Mouse (Mus musculus): ENCODE measurements around the gene Pcbp3. TPM values are rescaled to one million over a fixed set of nuclear protein-coding genes. Genes with fewer than 3 reads are reported as not detected.

The Pcbp3 gene
- polyA plus RNA-seq, 1 experiment from 2014 or later: 27.3 TPM

DNA sequence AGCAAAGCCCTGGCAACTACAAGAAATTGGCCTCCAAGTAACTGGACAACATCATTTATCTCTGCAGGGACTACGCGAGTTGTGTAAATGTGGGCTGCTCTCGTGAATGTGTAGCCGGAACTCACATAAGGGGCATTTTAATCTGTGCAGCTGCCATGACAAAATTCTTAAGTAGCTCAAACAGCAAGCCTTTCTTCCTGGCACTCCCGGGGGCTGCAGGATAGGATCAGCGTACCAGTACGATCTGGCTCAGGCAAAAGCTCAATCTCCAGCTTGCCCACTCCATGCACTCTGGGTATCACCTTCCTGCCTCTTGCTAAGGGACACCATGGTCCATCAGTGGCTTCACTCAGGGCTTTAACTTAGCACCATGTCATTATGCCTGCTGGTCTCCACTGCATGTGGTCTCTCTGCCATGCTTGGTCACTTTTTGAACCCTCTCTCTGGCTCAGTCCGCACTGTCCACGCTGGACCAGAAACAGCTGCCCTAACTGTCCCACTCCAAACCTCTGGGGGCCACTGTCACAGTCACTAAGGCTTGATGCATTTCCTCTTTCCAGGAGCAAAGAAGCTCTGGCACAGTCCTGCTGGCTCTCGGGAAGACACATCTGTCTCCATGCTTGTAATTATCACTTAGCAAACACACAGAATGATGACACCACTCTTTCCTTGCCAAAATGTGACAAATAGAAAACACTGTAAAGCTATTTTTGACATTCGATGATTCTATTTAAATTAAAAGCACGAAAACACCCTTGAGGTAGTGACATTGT lies 102.1 kb downstream of the Pcbp3 start:
- H3K4me3 ChIP-seq (ENCODE audit: low read depth, low read length): no peak overlapping the region
- no peak overlapping the region for H3K9ac ChIP-seq (replicated peaks; ENCODE audit: low read depth, low read length)
- no peaks in the 10 kb centered on the region for H3K27me3 ChIP-seq (ENCODE audit: control insufficient read depth, insufficient read depth, low read length)
- no peaks in the 10 kb centered on the region for H3K36me3 ChIP-seq (ENCODE audit: control insufficient read depth, insufficient read depth, low read length)
- 0 out of 2 replicates have a peak, but pooled peaks cover 3% of the 10 kb centered on the region for H3K4me1 ChIP-seq (ENCODE audit: control insufficient read depth, insufficient read depth, low read length)
- H3K27ac ChIP-seq (ENCODE audit: low read length): no peak overlapping the region
- no peak for ATAC-seq (ENCODE audit: insufficient number of reproducible peaks, insufficient read depth, low FRiP score, low read depth)
- 77% methylated on average over 12 of the region's 12 CpGs for WGBS
- no peak overlapping the region for H3K4me2 ChIP-seq (replicated peaks; ENCODE audit: low read depth, low read length)
- no peaks in the 10 kb centered on the region for H3K9me3 ChIP-seq (ENCODE audit: control insufficient read depth, low read depth, low read length)

DNA sequence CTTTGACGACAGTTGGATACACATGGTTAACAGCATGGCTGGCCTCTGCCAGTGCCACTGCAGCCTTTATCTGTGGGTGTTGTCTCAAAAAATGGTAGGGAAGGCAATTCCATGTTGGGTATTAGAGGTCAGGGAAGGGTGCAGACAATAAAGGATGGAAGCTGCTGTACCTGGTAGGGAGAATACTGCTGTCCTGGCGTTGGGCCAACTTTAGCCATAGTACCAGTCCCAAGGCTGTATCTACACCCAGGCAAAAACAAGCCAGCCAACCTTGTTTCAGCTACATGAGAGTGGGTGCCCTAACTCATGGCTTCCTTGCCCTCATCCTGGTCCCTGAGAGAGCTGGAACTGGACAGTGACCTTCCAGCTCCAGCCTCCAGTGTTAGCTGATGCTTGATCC lies 103.8 kb downstream of the Pcbp3 start:
- no peak for ATAC-seq (ENCODE audit: insufficient number of reproducible peaks, insufficient read depth, low FRiP score, low read depth)
- Histone ChIP-seq H3K4me2 (replicated peaks; ENCODE audit: low read depth, low read length) (no peak overlapping the region), H3K36me3 (ENCODE audit: control insufficient read depth, insufficient read depth, low read length) (no peaks in the 10 kb centered on the region), H3K27me3 (ENCODE audit: control insufficient read depth, insufficient read depth, low read length) (no peaks in the 10 kb centered on the region), H3K9ac (replicated peaks; ENCODE audit: low read depth, low read length) (no peak overlapping the region), H3K4me3 (ENCODE audit: low read depth, low read length) (no peak overlapping the region), H3K27ac (ENCODE audit: low read length) (no peak overlapping the region), H3K9me3 (ENCODE audit: control insufficient read depth, low read depth, low read length) (no peaks in the 10 kb centered on the region), H3K4me1 (ENCODE audit: control insufficient read depth, insufficient read depth, low read length) (0 out of 2 replicates have a peak, but pooled peaks cover 3% of the 10 kb centered on the region)
- 97% methylated on average over 2 of the region's 2 CpGs for WGBS

DNA sequence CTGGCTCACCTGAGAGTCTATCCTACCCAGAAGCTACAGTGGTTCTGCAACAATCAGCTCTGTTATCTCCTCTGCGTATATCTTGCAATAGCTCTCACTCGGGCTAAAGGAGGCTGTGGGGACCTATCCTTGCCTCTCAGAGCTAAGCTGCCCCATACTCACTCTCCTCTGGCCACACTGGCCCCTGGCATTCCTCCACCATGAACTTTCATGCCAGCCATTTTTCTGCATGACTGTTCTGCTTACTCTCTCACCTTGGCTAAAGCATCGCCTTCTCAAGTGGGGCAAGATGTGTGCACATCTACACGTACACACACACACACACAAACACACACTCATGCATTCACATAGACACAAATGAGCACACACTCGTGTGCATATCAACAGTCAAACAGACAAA lies 115.2 kb downstream of the Pcbp3 start:
- no peak overlapping the region for H3K4me2 ChIP-seq (replicated peaks; ENCODE audit: low read depth, low read length)
- no peaks in the 10 kb centered on the region for H3K27me3 ChIP-seq (ENCODE audit: control insufficient read depth, insufficient read depth, low read length)
- no peak overlapping the region for H3K27ac ChIP-seq (ENCODE audit: low read length)
- WGBS: 83% methylated on average over 5 of the region's 5 CpGs
- H3K4me1 ChIP-seq (ENCODE audit: control insufficient read depth, insufficient read depth, low read length): no peaks in the 10 kb centered on the region
- no peak for ATAC-seq (ENCODE audit: insufficient number of reproducible peaks, insufficient read depth, low FRiP score, low read depth)
- no peak overlapping the region for H3K9ac ChIP-seq (replicated peaks; ENCODE audit: low read depth, low read length)
- H3K4me3 ChIP-seq (ENCODE audit: low read depth, low read length): no peak overlapping the region
- no peaks in the 10 kb centered on the region for H3K36me3 ChIP-seq (ENCODE audit: control insufficient read depth, insufficient read depth, low read length)
- no peaks in the 10 kb centered on the region for H3K9me3 ChIP-seq (ENCODE audit: control insufficient read depth, low read depth, low read length)

DNA sequence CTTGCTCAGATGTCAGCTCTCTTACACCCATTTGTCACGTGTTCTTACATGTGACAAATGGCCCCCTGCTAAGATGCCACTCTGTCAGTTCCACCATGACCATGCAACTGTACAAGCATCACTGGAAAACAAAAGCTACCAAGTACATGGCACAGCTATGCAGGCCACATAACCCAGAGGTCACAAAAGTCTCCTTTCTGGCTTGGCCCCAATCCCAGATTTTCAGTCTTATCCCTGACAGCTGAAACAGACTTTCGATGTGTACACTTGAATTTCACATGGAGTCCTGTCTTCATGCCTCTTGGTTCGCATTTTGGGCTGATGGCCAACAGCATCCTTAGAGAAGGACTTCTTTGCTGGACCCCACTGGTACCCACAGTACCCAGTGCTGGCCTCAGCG lies 116.8 kb downstream of the Pcbp3 start:
- no peak for ATAC-seq (ENCODE audit: insufficient number of reproducible peaks, insufficient read depth, low FRiP score, low read depth)
- Histone ChIP-seq H3K4me1 (ENCODE audit: control insufficient read depth, insufficient read depth, low read length) (no peaks in the 10 kb centered on the region), H3K9me3 (ENCODE audit: control insufficient read depth, low read depth, low read length) (no peaks in the 10 kb centered on the region), H3K27ac (ENCODE audit: low read length) (no peak overlapping the region), H3K27me3 (ENCODE audit: control insufficient read depth, insufficient read depth, low read length) (no peaks in the 10 kb centered on the region), H3K4me3 (ENCODE audit: low read depth, low read length) (no peak overlapping the region), H3K4me2 (replicated peaks; ENCODE audit: low read depth, low read length) (no peak overlapping the region), H3K9ac (replicated peaks; ENCODE audit: low read depth, low read length) (no peak overlapping the region), H3K36me3 (ENCODE audit: control insufficient read depth, insufficient read depth, low read length) (no peaks in the 10 kb centered on the region)
- WGBS: 83% methylated on average over 4 of the region's 4 CpGs

DNA sequence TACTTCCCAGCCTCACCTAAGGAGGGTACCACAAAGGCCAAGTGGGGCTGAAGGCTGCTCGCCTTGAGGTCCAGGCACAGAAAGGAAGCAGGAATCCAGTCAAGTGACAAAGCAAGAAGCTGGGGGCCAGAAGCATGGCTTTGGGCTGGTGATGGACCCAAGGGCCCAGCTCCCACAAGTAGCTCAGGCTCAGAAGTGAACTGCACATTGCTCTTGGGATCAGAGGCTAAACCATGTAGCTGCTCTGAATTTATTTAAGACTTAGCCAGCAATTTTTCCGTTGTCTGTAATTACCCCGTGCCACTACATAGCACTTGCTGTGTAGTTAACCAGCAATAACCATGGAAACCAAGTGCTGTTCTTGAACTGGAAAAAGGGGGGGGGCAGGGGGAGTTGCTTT lies 117.3 kb downstream of the Pcbp3 start:
- Histone ChIP-seq H3K9ac (replicated peaks; ENCODE audit: low read depth, low read length) (no peak overlapping the region), H3K9me3 (ENCODE audit: control insufficient read depth, low read depth, low read length) (no peaks in the 10 kb centered on the region), H3K4me1 (ENCODE audit: control insufficient read depth, insufficient read depth, low read length) (no peaks in the 10 kb centered on the region), H3K27ac (ENCODE audit: low read length) (no peak overlapping the region), H3K4me2 (replicated peaks; ENCODE audit: low read depth, low read length) (no peak overlapping the region), H3K4me3 (ENCODE audit: low read depth, low read length) (no peak overlapping the region), H3K36me3 (ENCODE audit: control insufficient read depth, insufficient read depth, low read length) (no peaks in the 10 kb centered on the region), H3K27me3 (ENCODE audit: control insufficient read depth, insufficient read depth, low read length) (no peaks in the 10 kb centered on the region)
- 73% methylated on average over 3 of the region's 3 CpGs for WGBS
- ATAC-seq (ENCODE audit: insufficient number of reproducible peaks, insufficient read depth, low FRiP score, low read depth): no peak

DNA sequence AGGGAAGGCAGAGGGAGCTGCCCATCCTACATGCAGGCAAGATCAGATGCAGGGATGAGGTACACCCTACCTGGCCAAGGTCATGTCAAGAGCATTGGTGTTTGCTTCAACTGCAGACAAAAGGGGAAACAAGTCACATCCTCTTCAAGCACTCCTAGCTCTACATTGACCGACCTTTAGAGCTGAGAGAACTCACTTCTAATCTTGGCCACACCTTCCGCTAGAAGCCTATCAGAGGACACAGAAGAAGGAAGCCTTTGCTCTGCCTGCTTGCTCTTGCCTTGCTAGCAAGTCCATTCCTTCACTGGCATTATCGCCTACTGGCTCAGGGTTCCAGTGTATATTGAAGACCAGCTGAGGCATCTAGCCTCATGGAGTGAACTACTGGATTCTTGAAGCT lies 119.6 kb downstream of the Pcbp3 start:
- Histone ChIP-seq H3K27me3 (ENCODE audit: control insufficient read depth, insufficient read depth, low read length) (no peaks in the 10 kb centered on the region), H3K4me1 (ENCODE audit: control insufficient read depth, insufficient read depth, low read length) (no peaks in the 10 kb centered on the region), H3K4me3 (ENCODE audit: low read depth, low read length) (no peak overlapping the region), H3K36me3 (ENCODE audit: control insufficient read depth, insufficient read depth, low read length) (no peaks in the 10 kb centered on the region), H3K4me2 (replicated peaks; ENCODE audit: low read depth, low read length) (no peak overlapping the region), H3K9me3 (ENCODE audit: control insufficient read depth, low read depth, low read length) (no peaks in the 10 kb centered on the region), H3K27ac (ENCODE audit: low read length) (no peak overlapping the region), H3K9ac (replicated peaks; ENCODE audit: low read depth, low read length) (no peak overlapping the region)
- ATAC-seq (ENCODE audit: insufficient number of reproducible peaks, insufficient read depth, low FRiP score, low read depth): no peak
- 90% methylated on average over 3 of the region's 3 CpGs for WGBS

DNA sequence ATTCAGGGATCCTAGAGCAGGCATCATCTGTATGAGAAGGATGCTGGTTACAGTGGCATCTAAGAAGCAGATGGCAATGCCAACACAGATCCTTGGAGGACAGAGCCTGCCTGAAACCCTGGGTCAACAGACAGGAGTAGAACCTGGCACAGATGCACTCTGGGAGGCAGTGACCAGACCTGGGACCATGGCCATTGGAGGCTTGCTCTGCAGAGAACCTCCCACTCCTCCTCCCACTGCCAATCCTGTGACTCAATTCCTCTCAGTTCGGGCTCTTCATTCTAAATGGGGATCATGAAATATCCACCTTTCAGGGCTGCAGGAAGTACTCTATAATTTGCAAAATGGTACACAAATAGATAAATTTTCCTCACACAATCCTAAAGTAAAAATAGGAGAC lies 120.5 kb downstream of the Pcbp3 start:
- Histone ChIP-seq H3K9me3 (ENCODE audit: control insufficient read depth, low read depth, low read length) (no peaks in the 10 kb centered on the region), H3K4me1 (ENCODE audit: control insufficient read depth, insufficient read depth, low read length) (no peaks in the 10 kb centered on the region), H3K4me3 (ENCODE audit: low read depth, low read length) (no peak overlapping the region), H3K9ac (replicated peaks; ENCODE audit: low read depth, low read length) (no peak overlapping the region), H3K36me3 (ENCODE audit: control insufficient read depth, insufficient read depth, low read length) (no peaks in the 10 kb centered on the region), H3K4me2 (replicated peaks; ENCODE audit: low read depth, low read length) (no peak overlapping the region), H3K27ac (ENCODE audit: low read length) (no peak overlapping the region), H3K27me3 (ENCODE audit: control insufficient read depth, insufficient read depth, low read length) (no peaks in the 10 kb centered on the region)
- 81% methylated on average over 1 of the region's 1 CpGs for WGBS
- no peak for ATAC-seq (ENCODE audit: insufficient number of reproducible peaks, insufficient read depth, low FRiP score, low read depth)

DNA sequence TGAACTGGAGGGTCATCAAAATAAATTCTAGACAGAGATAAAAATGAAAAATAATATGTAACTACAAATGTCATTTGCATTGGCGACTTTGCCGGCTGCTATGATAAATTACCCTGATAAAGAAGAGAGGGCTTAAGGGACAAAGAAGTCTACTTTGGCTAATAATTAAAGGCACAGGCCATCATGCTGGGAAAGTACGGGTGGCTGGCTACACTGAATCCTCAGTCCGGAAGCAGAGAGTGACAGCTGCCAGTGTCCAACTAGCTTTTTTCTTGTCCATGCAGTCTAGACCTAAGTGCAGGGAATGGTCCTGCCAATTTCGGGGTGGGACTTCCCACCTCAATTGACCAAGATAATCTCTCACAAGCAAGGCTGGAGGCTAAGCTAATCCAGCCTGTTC lies 121.1 kb downstream of the Pcbp3 start:
- no peaks in the 10 kb centered on the region for H3K27me3 ChIP-seq (ENCODE audit: control insufficient read depth, insufficient read depth, low read length)
- ATAC-seq (ENCODE audit: insufficient number of reproducible peaks, insufficient read depth, low FRiP score, low read depth): no peak
- H3K36me3 ChIP-seq (ENCODE audit: control insufficient read depth, insufficient read depth, low read length): no peaks in the 10 kb centered on the region
- H3K4me2 ChIP-seq (replicated peaks; ENCODE audit: low read depth, low read length): no peak overlapping the region
- WGBS: 64% methylated on average over 5 of the region's 5 CpGs
- no peaks in the 10 kb centered on the region for H3K4me1 ChIP-seq (ENCODE audit: control insufficient read depth, insufficient read depth, low read length)
- H3K9ac ChIP-seq (replicated peaks; ENCODE audit: low read depth, low read length): no peak overlapping the region
- no peak overlapping the region for H3K27ac ChIP-seq (ENCODE audit: low read length)
- no peak overlapping the region for H3K4me3 ChIP-seq (ENCODE audit: low read depth, low read length)
- H3K9me3 ChIP-seq (ENCODE audit: control insufficient read depth, low read depth, low read length): no peaks in the 10 kb centered on the region

All from stomach, embryonic 14.5 days (tissue).